Mouse (Mus musculus): ENCODE data around the gene Naa80. TPM values are rescaled to one million over a fixed set of nuclear protein-coding genes. Genes with fewer than 3 reads are reported as not detected.

Naa80 gene
- polyA plus RNA-seq, 1 experiment from 2014 or later: 19.9 TPM

DNA sequence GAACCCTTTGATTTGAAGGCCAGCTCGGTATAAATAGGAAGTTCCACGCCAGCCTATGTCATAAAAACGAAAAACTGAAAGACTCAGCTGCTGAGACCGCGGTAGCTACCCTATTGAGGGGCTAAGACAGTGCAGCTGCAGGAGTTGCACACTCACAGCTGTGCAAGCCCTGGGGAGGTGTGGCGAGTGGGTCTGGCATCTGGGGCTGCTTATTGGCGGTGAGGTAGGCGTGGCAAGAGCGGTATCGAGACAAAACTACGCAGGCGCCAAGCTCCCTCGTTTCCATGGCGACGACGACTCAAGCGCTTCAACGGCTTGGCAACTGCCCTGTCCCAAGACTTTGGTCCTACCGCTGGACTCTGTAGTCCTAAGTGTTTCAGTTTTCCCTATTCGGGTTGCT is 31.7 kb upstream of the Naa80 start, which contains the start of gene Zmynd10:
Zmynd10 (plus strand) TSS at position 273 of the 400 bp plus-strand sequence.
- WGBS: 3% methylated on average over 20 of the region's 20 CpGs
- Histone ChIP-seq H3K9me3 (ENCODE audit: control insufficient read depth, low read depth, low read length) (no peaks in the 10 kb centered on the region), H3K4me3 (ENCODE audit: low read depth, low read length) (no peak within 1 kb of the TSS), H3K4me2 (replicated peaks; ENCODE audit: low read depth, low read length) (peak within 1 kb of the TSS; percentile 39), H3K27ac (ENCODE audit: low read length) (no peak within 1 kb of the TSS), H3K27me3 (ENCODE audit: control insufficient read depth, insufficient read depth, low read length) (no peaks in the 10 kb centered on the region), H3K4me1 (ENCODE audit: control insufficient read depth, insufficient read depth, low read length) (peaks cover 23% of the 10 kb centered on the region), H3K9ac (replicated peaks; ENCODE audit: low read depth, low read length) (no peak within 1 kb of the TSS), H3K36me3 (ENCODE audit: control insufficient read depth, insufficient read depth, low read length) (peaks cover 16% of the 10 kb centered on the region)
- ATAC-seq (ENCODE audit: insufficient number of reproducible peaks, insufficient read depth, low FRiP score, low read depth): peak; percentile 65; the same call in 1 of the 2 replicates

DNA sequence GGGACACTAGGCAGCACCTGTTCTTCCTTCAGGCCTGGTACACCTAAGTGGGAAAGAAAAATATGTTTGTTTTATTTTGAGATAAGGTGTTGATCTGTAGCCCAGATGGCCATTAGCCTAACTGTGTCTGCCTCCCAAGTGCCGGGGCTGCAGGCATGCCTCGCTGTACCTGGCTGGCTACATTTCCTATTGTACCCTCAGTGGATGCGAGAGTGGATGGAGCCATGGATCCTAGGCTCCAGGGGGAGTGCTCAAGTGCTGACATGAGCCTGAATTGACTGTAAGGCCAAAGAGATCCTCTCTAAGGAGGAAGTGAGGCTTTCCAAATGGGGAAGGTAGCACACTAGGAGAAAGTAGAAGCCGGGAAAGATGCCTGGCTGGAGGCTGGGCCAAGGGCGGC is 30.7 kb upstream of the Naa80 start:
- Histone ChIP-seq H3K9me3 (ENCODE audit: control insufficient read depth, low read depth, low read length) (no peaks in the 10 kb centered on the region), H3K36me3 (ENCODE audit: control insufficient read depth, insufficient read depth, low read length) (peaks cover 16% of the 10 kb centered on the region), H3K27me3 (ENCODE audit: control insufficient read depth, insufficient read depth, low read length) (no peaks in the 10 kb centered on the region), H3K27ac (ENCODE audit: low read length) (no peak overlapping the region), H3K4me2 (replicated peaks; ENCODE audit: low read depth, low read length) (no peak overlapping the region), H3K4me1 (ENCODE audit: control insufficient read depth, insufficient read depth, low read length) (peaks cover 30% of the 10 kb centered on the region), H3K4me3 (ENCODE audit: low read depth, low read length) (no peak overlapping the region), H3K9ac (replicated peaks; ENCODE audit: low read depth, low read length) (no peak overlapping the region)
- WGBS: 76% methylated on average over 5 of the region's 5 CpGs
- ATAC-seq (ENCODE audit: insufficient number of reproducible peaks, insufficient read depth, low FRiP score, low read depth): no peak

DNA sequence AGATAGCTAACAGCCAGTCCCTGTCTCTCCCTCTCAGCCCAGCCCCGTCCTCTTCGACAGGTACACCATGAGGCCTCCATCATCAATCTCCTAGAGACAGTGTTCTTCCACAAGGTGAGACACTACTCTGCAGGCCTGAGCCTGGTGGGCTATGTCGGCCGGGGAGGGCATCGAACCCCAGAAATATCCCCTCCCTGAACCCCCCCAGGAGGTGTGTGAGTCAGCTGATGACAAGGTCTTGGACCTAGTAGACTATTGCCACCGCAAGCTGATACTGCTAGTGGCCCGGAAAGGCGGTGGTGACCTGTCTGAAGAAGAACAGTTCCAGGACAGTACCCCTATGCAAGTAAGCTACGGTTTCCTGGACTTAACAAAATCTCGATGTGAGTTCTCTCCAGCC is 29.9 kb upstream of the Naa80 start:
- H3K4me2 ChIP-seq (replicated peaks; ENCODE audit: low read depth, low read length): no peak overlapping the region
- no peak overlapping the region for H3K27ac ChIP-seq (ENCODE audit: low read length)
- no peaks in the 10 kb centered on the region for H3K27me3 ChIP-seq (ENCODE audit: control insufficient read depth, insufficient read depth, low read length)
- WGBS: 87% methylated on average over 10 of the region's 10 CpGs
- peaks cover 13% of the 10 kb centered on the region for H3K36me3 ChIP-seq (ENCODE audit: control insufficient read depth, insufficient read depth, low read length)
- no peaks in the 10 kb centered on the region for H3K9me3 ChIP-seq (ENCODE audit: control insufficient read depth, low read depth, low read length)
- H3K9ac ChIP-seq (replicated peaks; ENCODE audit: low read depth, low read length): no peak overlapping the region
- H3K4me1 ChIP-seq (ENCODE audit: control insufficient read depth, insufficient read depth, low read length): peaks cover 39% of the 10 kb centered on the region
- no peak for ATAC-seq (ENCODE audit: insufficient number of reproducible peaks, insufficient read depth, low FRiP score, low read depth)
- H3K4me3 ChIP-seq (ENCODE audit: low read depth, low read length): no peak overlapping the region

DNA sequence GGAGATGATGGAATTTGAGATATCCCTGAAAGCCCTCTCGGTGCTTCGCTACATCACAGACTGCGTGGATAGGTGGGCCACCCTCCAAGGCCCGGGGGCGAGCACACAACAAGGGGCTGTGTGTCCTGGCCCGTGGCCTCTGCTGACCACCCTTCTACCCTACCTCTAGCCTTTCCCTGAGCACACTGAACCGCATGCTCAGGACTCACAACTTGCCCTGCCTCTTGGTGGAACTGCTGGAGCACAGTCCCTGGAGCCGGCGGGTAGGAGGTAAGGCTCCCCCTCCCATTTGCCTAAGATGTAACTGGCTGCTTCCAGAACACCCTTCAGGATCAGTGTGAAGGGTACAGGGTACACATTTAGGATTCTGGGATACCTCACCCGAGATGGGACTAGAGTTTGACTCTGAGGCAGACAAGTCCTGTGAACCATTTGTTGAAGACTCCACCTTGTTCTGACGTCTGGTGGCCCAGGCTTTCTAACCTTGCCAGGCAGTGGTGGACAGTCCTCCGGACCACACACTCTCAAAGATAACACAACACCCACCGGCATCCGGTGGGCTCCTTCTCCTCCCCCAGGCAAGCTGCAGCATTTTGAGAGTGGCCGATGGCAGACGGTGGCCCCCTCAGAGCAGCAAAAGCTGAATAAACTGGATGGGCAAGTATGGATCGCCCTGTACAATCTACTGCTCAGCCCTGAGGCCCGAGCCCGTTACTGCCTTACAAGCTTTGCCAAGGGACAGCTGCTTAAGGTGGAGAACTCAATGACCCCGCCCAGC is 29.2 kb upstream of the Naa80 start:
- Histone ChIP-seq H3K4me1 (ENCODE audit: control insufficient read depth, insufficient read depth, low read length) (peaks cover 39% of the 10 kb centered on the region), H3K27ac (ENCODE audit: low read length) (no peak overlapping the region), H3K9me3 (ENCODE audit: control insufficient read depth, low read depth, low read length) (no peaks in the 10 kb centered on the region), H3K9ac (replicated peaks; ENCODE audit: low read depth, low read length) (no peak overlapping the region), H3K4me3 (ENCODE audit: low read depth, low read length) (no peak overlapping the region), H3K27me3 (ENCODE audit: control insufficient read depth, insufficient read depth, low read length) (no peaks in the 10 kb centered on the region), H3K36me3 (ENCODE audit: control insufficient read depth, insufficient read depth, low read length) (peaks cover 11% of the 10 kb centered on the region), H3K4me2 (replicated peaks; ENCODE audit: low read depth, low read length) (no peak overlapping the region)
- no peak for ATAC-seq (ENCODE audit: insufficient number of reproducible peaks, insufficient read depth, low FRiP score, low read depth)
- WGBS: 82% methylated on average over 20 of the region's 20 CpGs

DNA sequence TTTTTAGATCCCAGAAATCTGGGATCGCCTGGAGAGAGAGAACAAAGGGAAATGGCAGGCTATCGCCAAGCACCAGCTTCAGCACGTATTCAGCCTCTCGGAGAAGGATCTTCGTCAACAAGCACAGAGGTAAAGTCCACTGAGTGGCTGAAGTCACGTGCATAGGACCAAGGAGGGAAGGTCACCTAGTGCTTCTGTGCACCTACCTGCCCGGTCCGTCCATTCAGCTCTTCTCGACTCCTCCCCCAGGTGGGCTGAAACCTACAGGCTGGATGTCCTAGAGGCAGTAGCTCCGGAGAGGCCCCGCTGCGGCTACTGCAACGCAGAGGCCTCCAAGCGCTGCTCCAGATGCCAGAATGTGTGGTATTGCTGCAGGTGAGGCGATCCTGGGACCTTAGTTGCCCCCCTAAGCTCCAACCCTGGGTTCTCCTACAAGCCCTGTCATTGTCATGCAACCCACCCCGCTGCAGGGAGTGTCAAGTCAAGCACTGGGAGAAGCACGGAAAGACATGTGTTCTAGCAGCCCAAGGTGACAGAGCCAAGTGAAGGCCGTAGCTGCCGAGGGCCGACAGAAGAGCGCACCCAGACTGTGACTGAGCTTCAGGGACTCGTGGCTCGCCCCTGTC is 28.1 kb upstream of the Naa80 start:
- Histone ChIP-seq H3K36me3 (ENCODE audit: control insufficient read depth, insufficient read depth, low read length) (peaks cover 1% of the 10 kb centered on the region; the same call in 1 of the 2 replicates), H3K27ac (ENCODE audit: low read length) (peak overlapping the region; percentile 40; the same call in 1 of the 2 replicates), H3K9ac (replicated peaks; ENCODE audit: low read depth, low read length) (peak overlapping the region; percentile 60), H3K27me3 (ENCODE audit: control insufficient read depth, insufficient read depth, low read length) (no peaks in the 10 kb centered on the region), H3K4me1 (ENCODE audit: control insufficient read depth, insufficient read depth, low read length) (peaks cover 43% of the 10 kb centered on the region), H3K9me3 (ENCODE audit: control insufficient read depth, low read depth, low read length) (no peaks in the 10 kb centered on the region), H3K4me2 (replicated peaks; ENCODE audit: low read depth, low read length) (peak overlapping the region; percentile 95), H3K4me3 (ENCODE audit: low read depth, low read length) (peak overlapping the region; percentile 74)
- no peak for ATAC-seq (ENCODE audit: insufficient number of reproducible peaks, insufficient read depth, low FRiP score, low read depth)
- WGBS: 35% methylated on average over 23 of the region's 23 CpGs

DNA sequence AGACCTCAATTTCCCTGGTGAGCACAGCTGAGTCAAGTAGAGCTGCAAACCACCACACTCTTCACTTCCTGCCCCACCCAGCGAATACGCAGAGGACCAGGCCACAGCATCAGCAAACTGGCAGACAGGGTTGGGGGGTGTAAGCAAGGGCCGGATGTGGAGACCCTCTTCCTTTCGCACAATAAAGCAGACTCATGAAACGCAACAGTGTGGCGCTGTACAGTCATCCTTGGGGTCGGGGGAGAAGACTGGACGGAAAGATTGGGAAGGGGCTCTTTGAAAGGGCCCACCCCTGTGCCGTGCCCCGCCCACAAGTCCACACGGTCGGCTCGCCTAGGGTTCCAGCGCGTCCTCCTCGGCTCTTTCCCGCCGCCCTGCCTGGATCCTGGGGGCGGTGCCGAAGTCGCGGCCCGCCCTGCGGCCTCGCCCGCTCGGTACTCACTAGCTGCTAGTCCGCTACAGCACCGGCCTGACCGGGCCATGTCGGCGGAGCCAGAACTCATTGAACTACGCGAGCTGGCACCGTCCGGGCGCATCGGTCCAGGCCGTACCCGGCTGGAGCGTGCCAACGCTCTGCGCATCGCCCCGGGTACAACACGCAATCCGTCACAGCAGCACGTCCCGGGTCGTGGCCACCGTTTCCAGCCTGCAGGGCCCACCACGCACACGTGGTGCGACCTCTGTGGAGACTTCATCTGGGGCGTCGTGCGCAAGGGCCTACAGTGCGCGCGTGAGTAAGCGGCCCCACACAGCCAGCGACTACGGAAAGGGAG is 27.4 kb upstream of the Naa80 start, which contains the start of gene Rassf1:
Rassf1 (plus strand) TSS at position 439 of the 773 bp plus-strand sequence.
- WGBS: 1% methylated on average over 63 of the region's 63 CpGs

DNA sequence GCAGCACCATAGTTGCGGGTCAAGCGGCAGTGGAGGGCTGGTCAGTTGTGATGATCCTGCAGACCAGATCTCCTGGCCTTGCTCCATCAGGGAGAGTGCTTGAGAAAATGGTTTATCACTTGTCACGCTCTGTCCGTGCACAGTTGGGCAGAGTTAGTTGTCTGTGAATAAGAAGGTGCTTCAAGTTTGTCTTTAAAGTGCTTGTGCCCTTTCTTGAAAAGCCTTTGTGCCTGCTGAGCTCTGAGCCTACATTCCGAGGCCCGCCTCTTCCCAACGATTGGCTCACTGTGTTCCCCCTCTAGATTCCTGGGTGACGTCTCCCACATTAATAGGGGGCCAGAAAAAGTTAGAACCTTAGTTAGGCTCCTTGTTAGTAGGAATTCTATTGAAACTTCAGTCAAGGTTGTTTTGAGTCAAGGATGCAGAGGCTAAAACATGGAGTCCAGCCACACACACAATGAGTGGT is 26.8 kb upstream of the Naa80 start:
- H3K4me1 ChIP-seq (ENCODE audit: control insufficient read depth, insufficient read depth, low read length): peaks cover 50% of the 10 kb centered on the region
- peak overlapping the region; percentile 40 for H3K27ac ChIP-seq (ENCODE audit: low read length)
- no peaks in the 10 kb centered on the region for H3K9me3 ChIP-seq (ENCODE audit: control insufficient read depth, low read depth, low read length)
- peak overlapping the region; percentile 74 for H3K4me3 ChIP-seq (ENCODE audit: low read depth, low read length)
- peak overlapping the region; percentile 95 for H3K4me2 ChIP-seq (replicated peaks; ENCODE audit: low read depth, low read length)
- no peaks in the 10 kb centered on the region for H3K27me3 ChIP-seq (ENCODE audit: control insufficient read depth, insufficient read depth, low read length)
- peaks cover under 1% of the 10 kb centered on the region; the same call in 1 of the 2 replicates for H3K36me3 ChIP-seq (ENCODE audit: control insufficient read depth, insufficient read depth, low read length)
- WGBS: 9% methylated on average over 8 of the region's 8 CpGs
- H3K9ac ChIP-seq (replicated peaks; ENCODE audit: low read depth, low read length): peak overlapping the region; percentile 60
- no peak for ATAC-seq (ENCODE audit: insufficient number of reproducible peaks, insufficient read depth, low FRiP score, low read depth)

More for the DNA sequence above, 27.4 kb upstream of the Naa80 start, which contains the start of gene Rassf1:
- Histone ChIP-seq H3K27me3 (ENCODE audit: control insufficient read depth, insufficient read depth, low read length) (no peaks in the 10 kb centered on the region), H3K4me1 (ENCODE audit: control insufficient read depth, insufficient read depth, low read length) (peaks cover 50% of the 10 kb centered on the region), H3K36me3 (ENCODE audit: control insufficient read depth, insufficient read depth, low read length) (no peaks in the 10 kb centered on the region), H3K9me3 (ENCODE audit: control insufficient read depth, low read depth, low read length) (no peaks in the 10 kb centered on the region), H3K27ac (ENCODE audit: low read length) (peak within 1 kb of the TSS; percentile 40), H3K4me2 (replicated peaks; ENCODE audit: low read depth, low read length) (peak within 1 kb of the TSS; percentile 95), H3K4me3 (ENCODE audit: low read depth, low read length) (peak within 1 kb of the TSS; percentile 74), H3K9ac (replicated peaks; ENCODE audit: low read depth, low read length) (peak within 1 kb of the TSS; percentile 60)
- ATAC-seq (ENCODE audit: insufficient number of reproducible peaks, insufficient read depth, low FRiP score, low read depth): peak; percentile 33
